Mouse (Mus musculus) megakaryocyte, embryonic 14.5 days (primary cell): ENCODE results near the gene Vps53. TPM values are rescaled to one million over a fixed set of nuclear protein-coding genes. Genes with fewer than 3 reads are reported as not detected.
A peak's percentile ranks its signal among the peaks of the same experiment; 100 is the strongest.

Source experiments
- H3K27me3 ChIP-seq: replicated peaks from 2 replicates; pipeline ENCODE3; 2012; ENCODE audit warnings: inconsistent platforms
- H3K36me3 ChIP-seq: replicated peaks from 2 replicates; pipeline ENCODE3; 2012; ENCODE audit warnings: low read length, inconsistent platforms, mixed read lengths
- H3K4me1 ChIP-seq: 2 replicates; pipeline ENCODE4 v1.6.1; 2012; ENCODE audit warnings: inconsistent platforms
- H3K4me3 ChIP-seq: replicated peaks from 2 replicates; pipeline ENCODE3; 2012; ENCODE audit warnings: moderate library complexity, mild to moderate bottlenecking, inconsistent platforms
- H3K9me3 ChIP-seq: 2 replicates; pipeline ENCODE4 v1.6.1; 2012; ENCODE audit warnings: inconsistent platforms
- FLI1 ChIP-seq: IDR thresholded peaks from 2 replicates; pipeline ENCODE4 v1.6.1; 2012; ENCODE audit warnings: low read length, inconsistent platforms, mixed read lengths
- GATA1 ChIP-seq: IDR thresholded peaks from 3 replicates; pipeline ENCODE4 v1.6.1; 2012; ENCODE audit warnings: mixed read lengths, low read length, inconsistent platforms, borderline replicate concordance
- polyA plus RNA-seq: library from polyadenylated mRNA; stranded (reverse); fragments of >175 nt; gene quantifications from 2 replicates; pipeline ENCODE4 v1.2.3, GENCODE M21; 2012; ENCODE audit warnings: low replicate concordance; ENCODE audit not compliant: insufficient read depth

Vps53 gene
- polyA plus RNA-seq, 1 experiment: 34.4 TPM

DNA sequence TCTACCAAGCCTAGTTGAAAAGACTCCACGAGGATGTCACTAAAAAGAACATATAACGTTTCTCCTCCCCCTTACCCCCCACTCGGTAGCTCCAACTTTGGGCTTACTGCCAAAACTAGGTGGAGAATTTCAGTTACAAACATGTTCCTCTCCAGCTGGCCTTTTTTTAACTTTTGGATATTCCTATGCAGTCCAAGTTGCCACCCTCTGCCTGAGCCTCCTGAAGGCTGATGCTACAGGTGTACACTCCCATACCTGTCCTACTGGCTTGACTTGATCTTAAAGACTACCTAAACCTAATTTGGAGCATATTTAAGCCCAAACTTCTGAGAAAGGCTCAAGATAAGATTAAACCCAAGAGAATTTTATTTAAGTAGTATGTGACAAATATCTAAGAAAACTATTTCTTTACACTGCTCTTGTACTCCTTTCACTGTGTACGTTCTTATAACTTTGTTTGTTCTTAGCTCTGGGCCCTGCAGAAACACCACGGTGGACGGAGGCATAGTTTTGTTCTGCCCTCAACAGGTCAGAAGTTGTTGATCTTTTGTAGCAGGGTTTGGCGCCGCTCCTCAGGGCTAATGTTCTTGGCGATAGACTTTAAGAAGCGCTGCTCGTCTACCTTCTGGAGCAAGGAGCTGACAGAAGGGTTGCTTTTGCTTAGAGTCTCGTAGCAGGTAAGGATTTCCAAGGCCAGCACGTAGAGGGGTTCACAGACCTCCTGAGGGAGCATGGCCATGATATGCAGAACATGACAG is 31.0 kb upstream of the Vps53 start:
- peaks cover 71% of the 10 kb centered on the region for H3K36me3 ChIP-seq
- H3K27me3 ChIP-seq: no peaks in the 10 kb centered on the region
- H3K9me3 ChIP-seq: no peaks in the 10 kb centered on the region
- TF ChIP-seq FLI1 (no peak), GATA1 (no peak)
- no peak overlapping the region for H3K4me3 ChIP-seq
- H3K4me1 ChIP-seq: peaks cover 41% of the 10 kb centered on the region

DNA sequence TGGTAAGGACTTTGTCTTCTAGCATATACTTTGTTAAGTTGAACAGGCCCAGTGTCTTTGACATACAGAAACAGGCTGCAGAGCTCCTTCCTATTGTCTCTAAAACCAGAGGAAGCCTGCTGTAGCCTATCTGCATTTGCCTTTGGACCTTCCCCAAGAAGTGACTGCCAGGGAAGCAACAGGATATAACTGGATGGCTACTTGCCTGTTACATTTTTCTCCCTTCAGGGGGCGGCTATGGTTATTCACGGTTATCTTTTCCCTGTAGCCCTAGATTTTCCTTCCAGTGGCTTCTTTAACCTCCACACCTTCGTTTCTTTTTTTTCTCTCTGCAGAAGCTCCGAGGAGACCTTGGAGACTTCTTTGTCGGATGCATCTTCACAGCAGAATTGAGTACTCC is 27.3 kb upstream of the Vps53 start:
- peaks cover 26% of the 10 kb centered on the region for H3K4me1 ChIP-seq
- H3K9me3 ChIP-seq: no peaks in the 10 kb centered on the region
- peaks cover 19% of the 10 kb centered on the region for H3K27me3 ChIP-seq
- peaks cover 52% of the 10 kb centered on the region for H3K36me3 ChIP-seq
- H3K4me3 ChIP-seq: no peak overlapping the region
- TF ChIP-seq FLI1: no peak
- TF ChIP-seq GATA1: no peak

DNA sequence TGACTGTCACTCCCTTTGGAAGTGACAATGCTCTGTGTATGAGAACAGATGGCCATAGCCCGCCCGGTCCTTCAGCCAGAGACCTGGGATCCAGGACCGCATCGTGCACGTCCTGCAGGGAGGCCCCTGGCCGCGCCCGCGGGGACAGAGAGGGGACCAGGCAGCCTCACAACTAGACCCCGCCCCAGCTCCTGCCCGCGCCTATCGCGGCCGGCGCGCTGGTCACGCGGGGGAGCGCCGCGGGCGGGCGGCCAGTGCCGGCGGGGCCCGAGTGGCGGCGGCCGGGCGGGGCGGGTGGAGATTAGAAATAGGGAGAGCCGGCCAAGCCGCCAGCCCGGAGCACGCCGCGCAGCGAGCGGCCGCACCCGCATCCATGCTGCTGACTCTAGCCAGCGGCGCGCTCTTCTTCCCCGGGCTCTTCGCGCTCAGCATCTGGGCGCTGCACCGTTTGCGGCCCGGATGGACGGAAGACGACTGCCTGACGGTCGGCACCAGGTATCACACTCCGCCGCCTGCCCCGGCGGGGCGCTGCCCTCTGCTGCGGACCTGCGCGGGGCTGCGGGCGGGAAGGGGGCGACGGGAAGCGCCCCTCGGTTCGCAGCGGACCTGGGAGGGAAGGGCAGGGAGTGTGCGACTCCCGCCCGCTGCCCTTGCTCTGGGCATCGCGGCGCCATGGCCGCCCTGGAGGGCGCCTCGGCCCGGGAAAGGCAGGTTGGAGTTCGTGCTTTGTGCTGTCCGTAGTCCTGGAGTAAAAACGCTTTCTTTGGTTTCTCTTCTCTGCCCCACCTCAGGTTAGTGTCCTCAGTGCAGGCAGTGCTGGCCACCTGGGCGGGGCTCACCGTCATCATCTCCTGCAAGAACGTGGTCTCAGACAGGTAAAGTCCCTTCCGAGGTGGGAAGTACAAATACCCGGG is 22.6 kb upstream of the Vps53 start:
- Histone ChIP-seq H3K4me1 (peaks cover 39% of the 10 kb centered on the region), H3K36me3 (peaks cover 15% of the 10 kb centered on the region), H3K27me3 (peaks cover 35% of the 10 kb centered on the region), H3K9me3 (no peaks in the 10 kb centered on the region), H3K4me3 (peak overlapping the region; percentile 94)
- no peak for TF ChIP-seq FLI1
- TF ChIP-seq GATA1: no peak

DNA sequence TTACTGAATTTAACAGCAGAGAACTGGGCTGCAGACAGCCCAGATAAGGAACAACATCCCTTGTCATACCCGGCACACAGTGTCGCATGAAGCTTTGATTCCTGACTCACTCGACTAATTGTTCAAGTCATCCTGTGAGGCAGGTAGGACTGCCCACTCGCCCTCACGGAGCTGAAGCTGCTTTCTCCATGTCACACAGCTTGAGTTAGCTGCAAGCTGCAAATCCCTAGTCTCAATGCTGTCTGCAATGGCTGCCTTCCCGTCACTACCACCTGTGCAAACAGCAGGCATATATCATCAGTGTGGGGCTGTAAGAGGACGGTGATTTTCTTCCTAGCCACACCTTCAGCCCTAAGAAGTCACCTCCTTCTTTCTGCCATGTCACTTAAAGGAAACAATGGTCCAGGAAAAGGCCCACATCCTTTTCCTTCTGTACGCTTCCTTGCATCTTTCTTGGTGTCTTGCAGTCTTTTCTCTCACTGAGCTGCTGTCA is 17.6 kb upstream of the Vps53 start:
- H3K4me1 ChIP-seq: peaks cover 24% of the 10 kb centered on the region
- TF ChIP-seq FLI1 (no peak), GATA1 (no peak)
- H3K4me3 ChIP-seq: no peak overlapping the region
- no peaks in the 10 kb centered on the region for H3K36me3 ChIP-seq
- no peaks in the 10 kb centered on the region for H3K9me3 ChIP-seq
- H3K27me3 ChIP-seq: peaks cover 17% of the 10 kb centered on the region

DNA sequence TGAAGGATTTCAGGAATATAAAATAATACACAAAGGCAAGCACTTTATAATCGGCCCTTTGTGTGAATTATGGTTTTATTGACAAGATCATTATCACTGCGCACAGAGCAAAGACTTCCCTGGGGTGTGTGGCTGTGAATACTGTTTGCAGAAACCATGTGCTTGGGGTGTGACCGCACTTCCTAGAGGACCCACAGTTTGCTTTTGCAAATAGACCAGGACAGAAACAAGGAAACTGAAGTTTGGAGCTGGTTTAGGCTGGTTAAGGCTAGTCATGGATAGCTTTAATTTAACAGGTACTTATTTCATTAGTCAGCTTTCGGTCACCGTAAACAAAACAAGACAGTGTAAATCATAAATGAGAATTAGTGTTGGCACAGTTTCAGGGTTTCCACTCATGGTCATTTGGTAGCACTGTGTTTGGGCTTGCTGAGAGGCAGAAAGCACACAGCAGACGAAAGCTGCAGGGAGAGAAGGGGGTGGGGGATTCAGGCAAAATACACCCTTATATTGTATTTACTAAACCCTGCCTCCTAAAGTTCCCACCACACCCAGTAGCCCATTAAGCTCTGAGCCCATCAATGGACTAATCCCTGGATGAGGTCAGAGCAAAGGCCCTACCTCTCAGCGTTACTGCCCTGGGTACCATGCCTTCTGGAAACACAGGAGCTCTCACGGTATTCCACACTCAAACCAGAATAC is 17.0 kb upstream of the Vps53 start:
- Histone ChIP-seq H3K36me3 (no peaks in the 10 kb centered on the region), H3K27me3 (peaks cover 13% of the 10 kb centered on the region), H3K4me1 (peaks cover 18% of the 10 kb centered on the region), H3K9me3 (no peaks in the 10 kb centered on the region), H3K4me3 (no peak overlapping the region)
- TF ChIP-seq FLI1: no peak
- TF ChIP-seq GATA1: no peak

DNA sequence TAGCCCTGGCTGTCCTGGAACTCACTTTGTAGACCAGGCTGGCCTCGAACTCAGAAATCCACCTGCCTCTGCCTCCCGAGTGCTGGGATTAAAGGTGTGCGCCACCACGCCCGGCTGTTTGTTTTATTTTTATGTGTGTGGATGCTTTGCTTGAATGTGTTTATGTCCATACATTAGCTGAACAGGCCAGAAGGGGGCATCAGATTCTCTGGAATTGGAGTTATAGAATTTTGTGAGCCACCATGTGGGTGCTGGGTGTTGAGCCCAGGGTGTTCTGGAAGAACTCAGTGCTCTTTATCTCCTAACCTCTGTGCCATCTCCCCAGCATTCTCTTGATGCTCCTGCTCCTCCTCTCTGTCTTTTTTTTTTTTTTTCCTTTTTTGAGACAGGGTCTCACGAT is 7.5 kb upstream of the Vps53 start:
- TF ChIP-seq FLI1: no peak
- no peak for TF ChIP-seq GATA1
- H3K4me1 ChIP-seq: no peaks in the 10 kb centered on the region
- no peaks in the 10 kb centered on the region for H3K27me3 ChIP-seq
- no peak overlapping the region for H3K4me3 ChIP-seq
- peaks cover 4% of the 10 kb centered on the region for H3K36me3 ChIP-seq
- no peaks in the 10 kb centered on the region for H3K9me3 ChIP-seq

DNA sequence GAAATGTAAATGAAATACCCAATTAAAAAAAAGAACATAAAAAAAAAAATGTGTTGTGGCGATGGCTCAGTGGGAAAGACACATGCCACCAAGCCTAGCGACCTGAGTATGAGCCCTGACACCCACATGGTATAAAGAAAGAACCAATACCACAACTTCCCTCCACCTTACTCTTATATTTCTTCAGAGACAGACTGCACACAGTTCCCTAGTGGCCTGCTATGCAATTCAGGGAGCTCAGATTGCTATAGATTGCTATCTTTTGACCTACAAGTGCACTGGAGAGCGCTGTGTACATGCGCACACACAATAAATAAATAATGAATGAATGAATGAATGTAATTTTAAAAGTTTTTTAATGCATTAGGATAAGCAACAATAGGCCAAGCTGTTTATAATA is 4.3 kb upstream of the Vps53 start:
- Histone ChIP-seq H3K36me3 (peaks cover 11% of the 10 kb centered on the region), H3K4me3 (no peak overlapping the region), H3K9me3 (no peaks in the 10 kb centered on the region), H3K4me1 (peaks cover 6% of the 10 kb centered on the region), H3K27me3 (no peaks in the 10 kb centered on the region)
- no peak for TF ChIP-seq FLI1

DNA sequence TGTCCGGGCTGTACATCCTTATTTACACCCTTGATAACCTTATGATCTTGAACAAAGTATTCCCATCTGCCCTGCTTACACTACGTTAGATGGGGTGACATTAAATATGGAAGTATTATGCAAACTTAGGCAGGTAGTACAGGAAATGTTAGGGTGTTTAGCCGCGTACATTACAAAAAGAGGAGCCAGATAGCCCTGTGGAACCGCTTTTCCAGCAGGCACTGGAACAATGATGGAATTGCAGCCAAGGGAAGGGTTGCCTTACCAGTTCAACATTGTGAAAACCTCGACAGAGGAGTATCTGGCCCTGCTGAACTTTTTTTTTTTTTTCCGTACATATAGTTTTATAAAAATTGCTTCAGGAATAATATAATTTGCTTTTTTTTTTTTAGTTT is 696 bp upstream of the Vps53 start:
- no peaks in the 10 kb centered on the region for H3K9me3 ChIP-seq
- peak overlapping the region; percentile 100 for H3K4me3 ChIP-seq
- TF ChIP-seq GATA1 (no peak), FLI1 (no peak)
- no peaks in the 10 kb centered on the region for H3K27me3 ChIP-seq
- H3K36me3 ChIP-seq: peaks cover 30% of the 10 kb centered on the region
- H3K4me1 ChIP-seq: peaks cover 25% of the 10 kb centered on the region

DNA sequence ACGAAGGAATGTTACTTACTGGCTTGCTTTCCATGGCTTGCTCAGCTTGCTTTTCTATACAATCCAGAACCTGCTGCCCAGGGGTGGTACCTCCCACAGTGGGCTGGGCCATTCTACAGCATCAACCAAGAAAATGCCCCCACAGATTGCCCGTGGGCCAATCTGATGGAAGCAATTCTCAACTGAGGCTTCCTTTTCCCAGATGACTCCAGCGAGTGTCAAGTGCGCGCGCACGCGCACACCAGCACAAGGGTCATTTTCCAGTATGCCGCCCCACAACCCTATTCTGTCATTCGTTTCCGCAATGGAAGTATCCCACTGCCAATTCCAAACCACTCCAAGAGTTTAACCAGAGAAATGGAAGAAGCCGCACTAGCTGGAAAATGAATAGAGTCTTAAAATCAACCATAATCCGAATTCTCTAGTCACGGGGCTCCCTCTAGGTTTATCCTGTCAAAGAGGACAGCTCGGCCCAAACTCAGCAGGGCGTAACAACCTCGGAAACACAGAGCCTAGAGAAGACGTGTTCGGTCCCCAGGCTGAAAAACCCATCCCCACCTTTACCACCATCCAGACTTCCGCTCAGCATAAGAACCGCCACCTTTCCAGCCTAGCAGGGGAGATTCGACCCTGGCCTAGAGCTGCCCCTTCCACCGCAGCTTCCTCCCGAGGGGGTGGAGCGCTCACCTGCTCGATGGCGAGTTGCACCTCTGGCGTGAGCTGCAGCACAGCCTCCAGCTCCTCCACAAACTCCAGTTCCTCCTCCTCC is 537 bp downstream of the Vps53 start:
- TF ChIP-seq GATA1 (no peak), FLI1 (no peak)
- no peaks in the 10 kb centered on the region for H3K9me3 ChIP-seq
- H3K4me3 ChIP-seq: peak overlapping the region; percentile 100
- peaks cover 25% of the 10 kb centered on the region for H3K4me1 ChIP-seq
- H3K36me3 ChIP-seq: peaks cover 40% of the 10 kb centered on the region
- H3K27me3 ChIP-seq: no peaks in the 10 kb centered on the region

DNA sequence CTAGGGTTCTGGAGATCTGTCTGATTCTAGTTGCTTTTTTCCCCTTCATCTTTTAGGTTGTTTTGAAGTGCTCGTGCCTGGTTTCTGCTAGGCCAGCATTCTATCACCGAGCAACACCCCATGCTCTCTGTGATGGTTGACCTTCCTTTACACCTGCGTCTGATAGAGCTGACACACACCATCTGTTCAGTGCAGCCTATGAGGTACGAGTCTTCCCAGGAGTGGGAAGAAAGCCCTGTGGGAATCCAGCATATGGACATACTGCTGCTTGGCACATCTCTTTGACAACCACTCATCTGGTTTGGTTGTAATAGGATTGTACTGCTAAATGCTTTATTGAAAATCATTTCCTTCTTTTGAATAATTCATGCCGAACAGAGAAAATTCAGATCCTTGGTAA is 9.2 kb downstream of the Vps53 start:
- peaks cover 12% of the 10 kb centered on the region for H3K4me1 ChIP-seq
- TF ChIP-seq GATA1 (no peak), FLI1 (no peak)
- H3K27me3 ChIP-seq: no peaks in the 10 kb centered on the region
- no peak overlapping the region for H3K4me3 ChIP-seq
- H3K36me3 ChIP-seq: peaks cover 59% of the 10 kb centered on the region
- H3K9me3 ChIP-seq: no peaks in the 10 kb centered on the region
